Mouse (Mus musculus) liver, embryonic 14.5 days (tissue): ENCODE data around the gene Ccdc7a. TPM values are rescaled to one million over a fixed set of nuclear protein-coding genes. Genes with fewer than 3 reads are reported as not detected.

Experiments
- ATAC-seq: fragments of 200-750 bp; cut with Nextera tagmentation; 2 replicates; pipeline ENCODE4 v1.8.0; 2017; ENCODE audit warnings: moderate number of reproducible peaks, mild to moderate bottlenecking, moderate library complexity; ENCODE audit not compliant: insufficient read depth
- DNase-seq, 3 experiments: peaks; one replicate each; pipeline ENCODE4 v3.0.0-alpha.2; 2012 to 2013; ENCODE audit warnings: low read depth in 3 of 3, low spot score in 3 of 3
- H3K27ac ChIP-seq: fragments of 300-500 bp; sonication (generic); 2 replicates; pipeline ENCODE4 v1.5.1; 2014; ENCODE audit warnings: moderate library complexity, mild to moderate bottlenecking, control low read depth, inconsistent platforms
- H3K27me3 ChIP-seq: fragments of 300-500 bp; sonication (generic); 2 replicates; pipeline ENCODE4 v1.6.1; 2014; ENCODE audit warnings: mild to moderate bottlenecking, low read length, moderate library complexity; ENCODE audit not compliant: control insufficient read depth, insufficient read depth
- H3K36me3 ChIP-seq: fragments of 300-500 bp; sonication (generic); replicated peaks from 2 replicates; pipeline ENCODE4 v1.6.1; 2014; ENCODE audit warnings: low read depth; ENCODE audit not compliant: control insufficient read depth, insufficient read depth
- H3K4me1 ChIP-seq, 2 experiments: fragments of 200-500 bp in 1 of 2; fragments of 300-500 bp in 1 of 2; sonication (generic) in 1 of 2; replicated peaks; 2 replicates each; pipeline ENCODE4 v1.6.1; 2012 to 2014; ENCODE audit warnings: antibody characterized with exemption in 1 of 2, inconsistent platforms in 1 of 2, low read length in 1 of 2; ENCODE audit not compliant: control insufficient read depth in 2 of 2, insufficient read depth in 2 of 2
- H3K4me2 ChIP-seq: fragments of 300-500 bp; sonication (generic); 2 replicates; pipeline ENCODE4 v1.6.1; 2014; ENCODE audit warnings: low read depth, mild to moderate bottlenecking, control low read depth, moderate library complexity
- H3K4me3 ChIP-seq, 2 experiments: fragments of 200-500 bp in 1 of 2; fragments of 300-500 bp in 1 of 2; sonication (generic) in 1 of 2; 2 replicates each; pipeline ENCODE4 v1.5.1; 2012 to 2014; ENCODE audit warnings: low read depth in 2 of 2, low read length in 2 of 2, mild to moderate bottlenecking in 2 of 2, control low read depth in 1 of 2, inconsistent platforms in 1 of 2, moderate library complexity in 1 of 2; ENCODE audit not compliant: insufficient read depth in 1 of 2
- H3K9ac ChIP-seq: fragments of 300-500 bp; sonication (generic); replicated peaks from 2 replicates; pipeline ENCODE4 v1.6.1; 2014; ENCODE audit warnings: mild to moderate bottlenecking, control low read depth, moderate library complexity
- H3K9me3 ChIP-seq: fragments of 300-500 bp; sonication (generic); 2 replicates; pipeline ENCODE4 v1.6.1; 2016; ENCODE audit warnings: low read length, mixed read lengths; ENCODE audit not compliant: control insufficient read depth
- CTCF ChIP-seq: IDR thresholded peaks from 2 replicates; pipeline ENCODE4 v1.5.1; 2016; ENCODE audit warnings: antibody characterized with exemption, low read depth, control low read depth
- EP300 ChIP-seq: IDR thresholded peaks from 2 replicates; pipeline ENCODE4 v1.6.1; 2016; ENCODE audit warnings: antibody characterized with exemption, low read depth
- WGBS: fragments of 180-500 bp; shearing (Covaris S2); extraction: QIAGEN DNeasy Blood & Tissue Kit; methylation state at CpG from one replicate; pipeline ENCODE4 v1.1.7; 2014; ENCODE audit not compliant: insufficient replicate concordance; 5-methylcytosine and 5-hydroxymethylcytosine counted together
- polyA plus RNA-seq, 2 experiments: library from polyadenylated mRNA; depleted of rRNA in 1 of 2; stranded (reverse) in 1 of 2; unstranded in 1 of 2; fragments of >200 nt; fragmentation: Nextera tagmentation in 1 of 2; extraction: Ambion mirVana in 1 of 2; gene quantifications; 2 replicates each; pipeline versions ENCODE4 v1.2.1 to v1.2.3; 2012 to 2014

The Ccdc7a gene
- polyA plus RNA-seq, 2 experiments = not detected

GRCm38 (mm10) chr8:128933446-128933845 is 131.9 kb downstream of the Ccdc7a start:
- Histone ChIP-seq H3K4me3 (no peak overlapping the region), H3K9me3 (no peaks in the 10 kb centered on the region), H3K36me3 (no peaks in the 10 kb centered on the region), H3K27me3 (no peaks in the 10 kb centered on the region), H3K4me1 (no peaks in the 10 kb centered on the region), H3K27ac (no peak overlapping the region), H3K4me2 (no peak overlapping the region), H3K9ac (no peak overlapping the region)
- DNase-seq (no peak), ATAC-seq (no peak)
- 48% methylated on average over 4 of the region's 4 CpGs for WGBS
- TF ChIP-seq CTCF (no peak), EP300 (no peak)

DNA sequence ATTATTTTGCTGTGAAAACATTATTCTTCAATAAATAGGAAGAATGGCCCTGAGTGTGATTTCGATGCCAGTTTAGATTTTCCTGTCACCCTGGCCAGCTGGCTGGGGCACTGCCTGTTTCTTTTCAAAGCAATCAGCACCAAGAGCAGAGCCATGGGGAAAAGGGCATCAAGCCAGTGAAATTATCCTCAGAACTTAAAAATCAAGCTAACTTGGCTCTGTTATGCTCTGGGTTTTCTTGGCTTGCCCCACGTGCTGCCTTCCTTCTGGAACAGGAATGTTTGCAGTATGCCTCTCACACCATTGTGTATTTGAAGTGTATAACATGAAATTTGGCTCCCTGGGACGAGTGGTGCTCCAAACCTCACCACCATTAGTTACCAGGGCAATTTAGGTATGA is 182.6 kb downstream of the Ccdc7a start:
- Histone ChIP-seq H3K4me1 (no peaks in the 10 kb centered on the region), H3K4me2 (no peak overlapping the region), H3K9me3 (no peaks in the 10 kb centered on the region), H3K4me3 (no peak overlapping the region), H3K36me3 (no peaks in the 10 kb centered on the region), H3K9ac (no peak overlapping the region), H3K27ac (no peak overlapping the region), H3K27me3 (no peaks in the 10 kb centered on the region)
- DNase-seq = no peak
- TF ChIP-seq EP300 (no peak), CTCF (no peak)
- 30% methylated on average over 3 of the region's 3 CpGs for WGBS
- no peak for ATAC-seq

DNA sequence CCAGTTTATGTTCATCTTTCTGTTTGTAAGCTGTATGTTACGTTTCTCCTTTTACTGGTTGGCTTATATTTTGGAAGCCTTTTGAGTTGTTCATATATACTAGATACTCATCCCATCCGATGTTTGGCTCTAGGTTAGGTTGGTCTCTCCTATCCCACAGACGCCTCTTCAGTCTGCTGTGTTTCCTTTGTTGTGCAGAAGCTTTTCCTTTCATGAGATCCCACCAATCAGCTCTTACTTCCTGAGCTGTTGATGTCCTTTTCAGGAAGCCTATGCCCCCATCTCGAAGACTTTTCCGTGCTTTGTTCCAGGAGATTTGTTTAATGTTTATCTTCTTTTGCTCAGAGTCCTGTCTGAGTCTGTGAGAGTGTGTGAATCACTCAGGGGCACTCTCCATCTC is 221.6 kb downstream of the Ccdc7a start:
- DNase-seq (no peak), ATAC-seq (no peak)
- no peaks in the 10 kb centered on the region for H3K27me3 ChIP-seq
- H3K4me2 ChIP-seq = no peak overlapping the region
- no peak overlapping the region for H3K4me3 ChIP-seq
- H3K36me3 ChIP-seq = no peaks in the 10 kb centered on the region
- no peak overlapping the region for H3K27ac ChIP-seq
- no peak for TF ChIP-seq EP300
- TF ChIP-seq CTCF = no peak
- H3K4me1 ChIP-seq = no peaks in the 10 kb centered on the region
- H3K9ac ChIP-seq = no peak overlapping the region
- H3K9me3 ChIP-seq = no peaks in the 10 kb centered on the region
- WGBS = 17% methylated on average over 5 of the region's 5 CpGs

- DNase-seq (no peak), ATAC-seq (no peak)
- 52% methylated on average over 4 of the region's 4 CpGs for whole genome bisulfite sequencing
- Histone ChIP-seq H3K27ac (no peak overlapping the region), H3K9ac (no peak overlapping the region), H3K27me3 (no peaks in the 10 kb centered on the region), H3K9me3 (no peaks in the 10 kb centered on the region), H3K36me3 (no peaks in the 10 kb centered on the region), H3K4me1 (no peaks in the 10 kb centered on the region), H3K4me2 (no peak overlapping the region), H3K4me3 (no peak overlapping the region)
- TF ChIP-seq EP300 = no peak
- TF ChIP-seq CTCF = no peak
These were observed 252.8 kb downstream of the Ccdc7a start for GRCm38 (mm10) chr8:128812521-128812920.

- Histone ChIP-seq H3K9me3 (no peaks in the 10 kb centered on the region), H3K27me3 (no peaks in the 10 kb centered on the region), H3K4me3 (no peak within 1 kb of the TSS), H3K4me1 (no peaks in the 10 kb centered on the region), H3K4me2 (no peak within 1 kb of the TSS), H3K36me3 (no peaks in the 10 kb centered on the region), H3K27ac (no peak within 1 kb of the TSS), H3K9ac (no peak within 1 kb of the TSS)
- no peak for ATAC-seq
- DNase-seq = no peak
- WGBS = 48% methylated on average over 1 of the region's 1 CpGs
- TF ChIP-seq EP300 (no peak), CTCF (no peak)
These were observed 266.7 kb downstream of the Ccdc7a start, which contains the start of gene Gm3952 for GRCm38 (mm10) chr8:128798594-128798993. Gene Gm3952, minus strand, starts transcription at chr8:128798694.
